Mouse (Mus musculus): ENCODE data around the gene Cyp2d11. TPM values are rescaled to one million over a fixed set of nuclear protein-coding genes. Genes with fewer than 3 reads are reported as not detected.

Cyp2d11 gene
- polyA plus RNA-seq, 1 experiment from 2014 or later, result not detected

- Histone ChIP-seq H3K27me3 (ENCODE audit: control insufficient read depth, insufficient read depth, low read length) (no peaks in the 10 kb centered on the region), H3K4me3 (ENCODE audit: low read depth, low read length) (no peak overlapping the region), H3K36me3 (ENCODE audit: control insufficient read depth, insufficient read depth, low read length) (no peaks in the 10 kb centered on the region), H3K9me3 (ENCODE audit: control insufficient read depth, low read length) (no peaks in the 10 kb centered on the region), H3K27ac (ENCODE audit: low read depth, low read length) (no peak overlapping the region), H3K9ac (replicated peaks; ENCODE audit: low read depth, low read length) (no peak overlapping the region), H3K4me2 (ENCODE audit: low read depth, low read length) (no peak overlapping the region), H3K4me1 (ENCODE audit: control insufficient read depth, insufficient read depth, low read length) (0 out of 2 replicates have a peak, but pooled peaks cover 3% of the 10 kb centered on the region)
- no peak for ATAC-seq (ENCODE audit: low read depth)
- WGBS, result 81% methylated on average over 1 of the region's 1 CpGs
Observed at GRCm38 (mm10) chr15:82418616-82419015, 24.8 kb upstream of the Cyp2d11 start.

GRCm38 (mm10) chr15:82416797-82417789, 23.3 kb upstream of the Cyp2d11 start:
- WGBS, result 25% methylated on average over 16 of the region's 16 CpGs
- Histone ChIP-seq H3K4me1 (ENCODE audit: control insufficient read depth, insufficient read depth, low read length) (0 out of 2 replicates have a peak, but pooled peaks cover 3% of the 10 kb centered on the region), H3K27ac (ENCODE audit: low read depth, low read length) (no peak overlapping the region), H3K4me3 (ENCODE audit: low read depth, low read length) (no peak overlapping the region), H3K9me3 (ENCODE audit: control insufficient read depth, low read length) (no peaks in the 10 kb centered on the region), H3K27me3 (ENCODE audit: control insufficient read depth, insufficient read depth, low read length) (no peaks in the 10 kb centered on the region), H3K4me2 (ENCODE audit: low read depth, low read length) (peak overlapping the region; percentile 12; the same call in 1 of the 2 replicates), H3K9ac (replicated peaks; ENCODE audit: low read depth, low read length) (no peak overlapping the region), H3K36me3 (ENCODE audit: control insufficient read depth, insufficient read depth, low read length) (no peaks in the 10 kb centered on the region)
- peak; percentile 88; the same call in 1 of the 2 replicates for ATAC-seq (ENCODE audit: low read depth)

GRCm38 (mm10) chr15:82407536-82407935, 13.7 kb upstream of the Cyp2d11 start:
- Histone ChIP-seq H3K4me3 (ENCODE audit: low read depth, low read length) (no peak overlapping the region), H3K27ac (ENCODE audit: low read depth, low read length) (no peak overlapping the region), H3K4me2 (ENCODE audit: low read depth, low read length) (no peak overlapping the region), H3K4me1 (ENCODE audit: control insufficient read depth, insufficient read depth, low read length) (no peaks in the 10 kb centered on the region), H3K9ac (replicated peaks; ENCODE audit: low read depth, low read length) (no peak overlapping the region), H3K9me3 (ENCODE audit: control insufficient read depth, low read length) (no peaks in the 10 kb centered on the region), H3K27me3 (ENCODE audit: control insufficient read depth, insufficient read depth, low read length) (no peaks in the 10 kb centered on the region), H3K36me3 (ENCODE audit: control insufficient read depth, insufficient read depth, low read length) (no peaks in the 10 kb centered on the region)
- 84% methylated on average over 4 of the region's 4 CpGs for WGBS
- ATAC-seq (ENCODE audit: low read depth), result no peak

GRCm38 (mm10) chr15:82406981-82407380, 13.2 kb upstream of the Cyp2d11 start, which contains the start of gene Cyp2d10:
TSS of gene Cyp2d10 (minus strand) at chr15:82407195.
- WGBS, result 97% methylated on average over 6 of the region's 6 CpGs
- no peaks in the 10 kb centered on the region for H3K4me1 ChIP-seq (ENCODE audit: control insufficient read depth, insufficient read depth, low read length)
- no peaks in the 10 kb centered on the region for H3K9me3 ChIP-seq (ENCODE audit: control insufficient read depth, low read length)
- no peak within 1 kb of the TSS for H3K4me2 ChIP-seq (ENCODE audit: low read depth, low read length)
- H3K27ac ChIP-seq (ENCODE audit: low read depth, low read length), result no peak within 1 kb of the TSS
- H3K36me3 ChIP-seq (ENCODE audit: control insufficient read depth, insufficient read depth, low read length), result no peaks in the 10 kb centered on the region
- no peak within 1 kb of the TSS for H3K4me3 ChIP-seq (ENCODE audit: low read depth, low read length)
- no peak within 1 kb of the TSS for H3K9ac ChIP-seq (replicated peaks; ENCODE audit: low read depth, low read length)
- H3K27me3 ChIP-seq (ENCODE audit: control insufficient read depth, insufficient read depth, low read length), result no peaks in the 10 kb centered on the region
- ATAC-seq (ENCODE audit: low read depth), result no peak

- no peak overlapping the region for H3K27ac ChIP-seq (ENCODE audit: low read depth, low read length)
- H3K4me3 ChIP-seq (ENCODE audit: low read depth, low read length), result no peak overlapping the region
- no peak overlapping the region for H3K4me2 ChIP-seq (ENCODE audit: low read depth, low read length)
- ATAC-seq (ENCODE audit: low read depth), result no peak
- H3K4me1 ChIP-seq (ENCODE audit: control insufficient read depth, insufficient read depth, low read length), result no peaks in the 10 kb centered on the region
- H3K9me3 ChIP-seq (ENCODE audit: control insufficient read depth, low read length), result no peaks in the 10 kb centered on the region
- H3K36me3 ChIP-seq (ENCODE audit: control insufficient read depth, insufficient read depth, low read length), result no peaks in the 10 kb centered on the region
- no peak overlapping the region for H3K9ac ChIP-seq (replicated peaks; ENCODE audit: low read depth, low read length)
- H3K27me3 ChIP-seq (ENCODE audit: control insufficient read depth, insufficient read depth, low read length), result no peaks in the 10 kb centered on the region
- WGBS, result 94% methylated on average over 3 of the region's 3 CpGs
Observed at GRCm38 (mm10) chr15:82404163-82404562, 10.3 kb upstream of the Cyp2d11 start.

GRCm38 (mm10) chr15:82403606-82404005, 9.8 kb upstream of the Cyp2d11 start:
- H3K27ac ChIP-seq (ENCODE audit: low read depth, low read length), result no peak overlapping the region
- ATAC-seq (ENCODE audit: low read depth), result no peak
- H3K36me3 ChIP-seq (ENCODE audit: control insufficient read depth, insufficient read depth, low read length), result no peaks in the 10 kb centered on the region
- no peak overlapping the region for H3K4me3 ChIP-seq (ENCODE audit: low read depth, low read length)
- 94% methylated on average over 9 of the region's 9 CpGs for WGBS
- no peak overlapping the region for H3K4me2 ChIP-seq (ENCODE audit: low read depth, low read length)
- no peaks in the 10 kb centered on the region for H3K27me3 ChIP-seq (ENCODE audit: control insufficient read depth, insufficient read depth, low read length)
- no peak overlapping the region for H3K9ac ChIP-seq (replicated peaks; ENCODE audit: low read depth, low read length)
- no peaks in the 10 kb centered on the region for H3K4me1 ChIP-seq (ENCODE audit: control insufficient read depth, insufficient read depth, low read length)
- H3K9me3 ChIP-seq (ENCODE audit: control insufficient read depth, low read length), result no peaks in the 10 kb centered on the region

GRCm38 (mm10) chr15:82402741-82403140, 8.9 kb upstream of the Cyp2d11 start:
- Histone ChIP-seq H3K36me3 (ENCODE audit: control insufficient read depth, insufficient read depth, low read length) (no peaks in the 10 kb centered on the region), H3K4me2 (ENCODE audit: low read depth, low read length) (no peak overlapping the region), H3K4me3 (ENCODE audit: low read depth, low read length) (no peak overlapping the region), H3K9ac (replicated peaks; ENCODE audit: low read depth, low read length) (no peak overlapping the region), H3K27me3 (ENCODE audit: control insufficient read depth, insufficient read depth, low read length) (no peaks in the 10 kb centered on the region), H3K4me1 (ENCODE audit: control insufficient read depth, insufficient read depth, low read length) (no peaks in the 10 kb centered on the region), H3K27ac (ENCODE audit: low read depth, low read length) (no peak overlapping the region), H3K9me3 (ENCODE audit: control insufficient read depth, low read length) (no peaks in the 10 kb centered on the region)
- WGBS, result 88% methylated on average over 6 of the region's 6 CpGs
- ATAC-seq (ENCODE audit: low read depth), result no peak

- Histone ChIP-seq H3K4me1 (ENCODE audit: control insufficient read depth, insufficient read depth, low read length) (no peaks in the 10 kb centered on the region), H3K4me2 (ENCODE audit: low read depth, low read length) (no peak overlapping the region), H3K36me3 (ENCODE audit: control insufficient read depth, insufficient read depth, low read length) (no peaks in the 10 kb centered on the region), H3K9me3 (ENCODE audit: control insufficient read depth, low read length) (no peaks in the 10 kb centered on the region), H3K4me3 (ENCODE audit: low read depth, low read length) (no peak overlapping the region), H3K9ac (replicated peaks; ENCODE audit: low read depth, low read length) (no peak overlapping the region), H3K27me3 (ENCODE audit: control insufficient read depth, insufficient read depth, low read length) (no peaks in the 10 kb centered on the region), H3K27ac (ENCODE audit: low read depth, low read length) (no peak overlapping the region)
- no peak for ATAC-seq (ENCODE audit: low read depth)
Observed at GRCm38 (mm10) chr15:82402106-82402505, 8.3 kb upstream of the Cyp2d11 start.

- Histone ChIP-seq H3K27me3 (ENCODE audit: control insufficient read depth, insufficient read depth, low read length) (no peaks in the 10 kb centered on the region), H3K4me1 (ENCODE audit: control insufficient read depth, insufficient read depth, low read length) (no peaks in the 10 kb centered on the region), H3K4me3 (ENCODE audit: low read depth, low read length) (no peak overlapping the region), H3K27ac (ENCODE audit: low read depth, low read length) (no peak overlapping the region), H3K36me3 (ENCODE audit: control insufficient read depth, insufficient read depth, low read length) (no peaks in the 10 kb centered on the region), H3K9ac (replicated peaks; ENCODE audit: low read depth, low read length) (no peak overlapping the region), H3K4me2 (ENCODE audit: low read depth, low read length) (no peak overlapping the region), H3K9me3 (ENCODE audit: control insufficient read depth, low read length) (no peaks in the 10 kb centered on the region)
- no peak for ATAC-seq (ENCODE audit: low read depth)
- WGBS, result 14% methylated on average over 2 of the region's 2 CpGs
Observed at GRCm38 (mm10) chr15:82401516-82401915, 7.7 kb upstream of the Cyp2d11 start.
